Mouse (Mus musculus) frontal cortex, adult (tissue): ENCODE measurements at regions not wholly inside any gene's neighbourhood (a gene's known extent, or its start where the extent isn't known, plus 50 kb on each side); places are given as distances from the start of the nearest gene placed in this dataset.
A peak's percentile ranks its signal among the peaks of the same experiment; 100 is the strongest.

Source experiments
- ATAC-seq: cut with Nextera tagmentation; 2 replicates; pipeline ENCODE4 v1.9.2; 2017; ENCODE audit warnings: mild to moderate bottlenecking, moderate library complexity, mixed read lengths; ENCODE audit not compliant: low TSS enrichment

DNA sequence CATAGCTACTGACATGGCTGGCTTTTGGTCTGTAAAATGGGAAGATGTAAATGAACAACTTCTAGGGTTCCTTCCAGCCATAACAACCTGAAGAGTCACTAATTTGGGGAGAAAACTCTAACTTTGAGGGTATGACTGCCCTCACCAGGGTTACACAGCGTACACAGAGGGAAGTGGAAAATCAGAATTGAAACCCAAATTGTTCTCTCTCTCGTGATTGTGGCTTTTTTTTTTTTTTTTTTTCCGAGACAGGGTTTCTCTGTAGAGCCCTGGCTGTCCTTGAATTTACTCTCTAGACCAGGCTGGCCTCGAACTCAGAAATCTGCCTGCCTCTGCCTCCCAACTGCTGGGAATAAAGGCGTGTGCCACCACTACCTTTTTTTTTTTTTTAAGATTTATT is 80.4 kb upstream of the Pmfbp1 start:
- ATAC-seq, result no peak

- ATAC-seq, result no peak
Measured at GRCm38 (mm10) chr8:109415315-109415714, 78.5 kb upstream of the Pmfbp1 start.

- ATAC-seq, result 0 out of 2 replicates have a peak, but pooled peaks have one; percentile 1
Measured at GRCm38 (mm10) chr8:109415906-109416305, 77.9 kb upstream of the Pmfbp1 start.

GRCm38 (mm10) chr8:109416327-109417100 is 77.3 kb upstream of the Pmfbp1 start:
- ATAC-seq, result peak; percentile 58

GRCm38 (mm10) chr8:109417222-109417621 is 76.6 kb upstream of the Pmfbp1 start:
- ATAC-seq, result peak; percentile 64

DNA sequence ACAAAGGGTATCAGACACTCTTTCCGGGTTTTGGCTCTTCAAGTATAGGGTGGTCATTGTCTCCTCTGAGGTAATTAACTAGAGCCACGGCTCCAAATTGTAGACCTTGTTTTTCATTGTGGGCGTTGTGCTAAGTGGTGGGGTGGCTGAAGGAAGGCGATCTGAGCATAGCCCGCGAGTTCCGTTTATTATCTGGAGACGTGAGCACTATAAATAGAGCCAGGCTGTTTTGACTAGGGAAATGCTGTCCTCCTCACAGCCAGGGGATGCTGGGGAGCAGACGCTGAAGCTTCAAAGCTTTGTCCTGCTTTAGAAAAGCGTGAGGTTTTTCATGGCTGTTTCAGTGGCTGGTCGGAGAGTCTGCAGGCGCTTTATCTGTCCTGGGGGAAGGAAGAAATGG is 75.9 kb upstream of the Pmfbp1 start:
- ATAC-seq, result peak; percentile 29

GRCm38 (mm10) chr8:109419029-109419596 is 74.7 kb upstream of the Pmfbp1 start:
- ATAC-seq, result peak; percentile 60

DNA sequence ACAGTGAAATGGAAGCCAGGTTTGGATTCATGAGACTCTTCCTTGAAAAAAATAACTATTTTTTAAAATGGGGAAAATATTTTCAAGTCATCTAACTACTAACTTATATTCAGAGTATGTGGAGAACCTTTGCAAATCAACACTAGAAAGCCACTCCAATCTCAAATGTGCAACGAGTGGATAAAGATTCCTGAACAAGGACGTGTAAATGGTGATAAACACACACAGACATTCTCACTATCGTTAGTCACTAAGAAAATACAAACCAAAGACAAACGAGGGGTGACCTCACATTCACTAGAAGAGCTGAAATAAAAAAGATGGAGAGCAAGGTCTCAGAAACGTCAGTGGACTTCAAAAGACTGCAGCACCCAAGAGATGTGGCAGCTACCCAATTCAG is 69.8 kb upstream of the Pmfbp1 start:
- no peak for ATAC-seq

GRCm38 (mm10) chr8:109428551-109428950 is 65.3 kb upstream of the Pmfbp1 start:
- no peak for ATAC-seq

DNA sequence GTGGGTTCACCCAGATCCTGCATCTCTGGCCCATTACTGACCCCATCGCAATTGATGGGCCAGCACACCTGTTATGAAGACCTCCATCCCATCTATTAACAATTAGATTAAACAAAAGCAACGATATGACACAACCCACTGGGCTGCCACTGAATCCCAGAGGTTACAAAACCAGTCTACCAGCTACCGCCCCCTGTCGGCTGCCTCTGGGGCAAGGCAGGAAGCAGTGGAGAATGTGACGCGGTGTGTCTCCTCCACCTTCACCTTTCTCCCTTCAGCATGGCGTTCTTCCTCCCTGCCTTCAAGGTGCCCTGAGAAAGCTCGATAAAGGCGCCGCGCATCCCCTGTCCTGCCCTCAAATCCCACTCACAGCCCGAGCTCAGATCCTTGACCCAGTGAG is 59.3 kb upstream of the Pmfbp1 start:
- no peak for ATAC-seq

- ATAC-seq, result no peak
Measured at GRCm38 (mm10) chr8:109436056-109436455, 57.8 kb upstream of the Pmfbp1 start.

- ATAC-seq, result peak; percentile 47
Measured at GRCm38 (mm10) chr8:109436830-109437567, 56.8 kb upstream of the Pmfbp1 start.

GRCm38 (mm10) chr8:109438531-109438930 is 55.3 kb upstream of the Pmfbp1 start:
- ATAC-seq, result no peak
